ENCODE assay signal across 16 mouse cellular contexts in the genomic region with DNA sequence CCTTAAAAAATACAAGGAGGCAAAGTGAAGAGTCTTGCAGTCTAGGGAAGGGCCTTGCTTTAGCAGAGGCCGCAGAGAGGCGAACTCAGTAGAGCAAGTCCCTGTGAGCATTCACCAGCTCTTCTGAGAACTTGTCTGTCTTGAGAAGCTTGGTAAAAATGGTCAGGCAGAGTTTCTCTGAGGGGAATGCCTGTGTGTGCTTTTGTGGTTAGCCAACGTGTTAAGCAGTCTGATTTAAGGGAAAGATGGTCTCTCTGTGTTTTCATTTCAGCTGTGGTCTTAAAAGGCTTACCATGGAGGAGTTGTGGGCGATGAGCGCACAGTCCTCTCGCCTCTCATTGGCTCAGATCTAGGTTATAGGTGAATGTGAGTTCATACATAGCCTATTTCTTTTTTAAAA.
"Had no signal": no experiment of that assay in that cellular context is flagged by ENCODE, and none has a peak within 500 bp of the region (broad histone marks: within the 10 kb centered on the region; RNA-seq: fewer than 3 reads in every experiment).

No protein-coding gene starts in this region.

- H3K4me3 ChIP-seq: layer of hippocampus, adult 2 months; limb, embryonic 12.5 days; liver, embryonic 13.5 days; lung, embryonic 15.5 days; midbrain, embryonic 15.5 days; neural tube, embryonic 13.5 days had no signal

- DNase-seq: kidney, postnatal 4 days; liver; liver, embryonic 13.5 days; liver, postnatal 0 days; lung, postnatal 14 days; retina, postnatal 1 day; right cerebral cortex, postnatal 4 days; spleen, adult 18-20 months; thymus, adult 18-20 months; thymus, postnatal 36 days had no signal

- H3K27ac ChIP-seq: kidney, postnatal 0 days; layer of hippocampus, adult 2 months; limb, embryonic 12.5 days; liver, embryonic 13.5 days; lung, embryonic 15.5 days; midbrain, embryonic 15.5 days; neural tube, embryonic 13.5 days had no signal
